Mouse (Mus musculus): ENCODE data around the gene Fstl4.

DNA sequence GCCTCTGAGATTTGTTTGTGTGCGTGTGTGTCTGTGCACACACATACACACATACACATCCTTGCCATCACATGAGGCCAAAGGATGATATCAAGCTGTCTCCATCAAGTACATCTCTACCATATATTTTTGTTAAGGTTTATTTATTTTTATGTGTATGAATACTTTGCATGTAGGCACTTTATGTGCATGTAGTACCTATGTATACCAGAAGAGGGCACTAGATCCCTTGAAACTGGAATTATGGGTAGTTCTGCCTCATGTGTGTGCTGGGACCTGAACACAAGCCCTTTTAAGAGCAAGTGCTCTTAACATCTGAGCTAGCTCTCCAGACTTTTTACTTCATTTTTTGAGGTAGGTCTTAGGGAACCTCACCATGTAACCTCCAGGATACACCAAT lies 38.4 kb upstream of the Fstl4 start:
- no peak for TF ChIP-seq POLR2A (IDR thresholded peaks at IDR 0.05; ENCODE audit: borderline replicate concordance, low read depth, low read length)
- TF ChIP-seq CTCF (IDR thresholded peaks at IDR 0.05; ENCODE audit: low read depth, low read length): no peak
